In genomic region chr1:134419176-134419575, GRCm38 (mm10) we compare ENCODE assay signal across 10 mouse cellular contexts. TPM values are rescaled to one million over a fixed set of nuclear protein-coding genes. Genes with fewer than 3 reads are reported as not detected.
DNase-seq lines count a peak whose midpoint lies in the region; ATAC-seq and TF ChIP-seq lines count a peak whose summit lies in the region.
"Had no signal": no experiment of that assay in that cellular context is flagged by ENCODE, and none has a peak within 500 bp of the region (broad histone marks: within the 10 kb centered on the region; RNA-seq: fewer than 3 reads in every experiment).

No protein-coding gene starts in this region.

- H3K4me3 ChIP-seq in heart, embryonic 16.5 days (ENCODE audit: low read length), result no peak overlapping the region
- H3K4me3 ChIP-seq in ES-Bruce4 (ENCODE audit: low read depth, low read length), result no peak overlapping the region
- H3K4me3 ChIP-seq in brown adipose tissue, adult 24 weeks (ENCODE audit: insufficient read depth, low read depth, low read length), result no peak overlapping the region
- H3K4me3 ChIP-seq in liver, embryonic 15.5 days (replicated peaks), result peak overlapping the region; percentile 78

- no peak for ATAC-seq in heart, embryonic 16.5 days (replicated peaks; ENCODE audit: extremely low read depth, insufficient read depth, low FRiP score)
- ATAC-seq in liver, embryonic 15.5 days (ENCODE audit: insufficient read depth), result no peak

- no peak overlapping the region for H3K9ac ChIP-seq in heart, embryonic 16.5 days (ENCODE audit: low read length)
- 0 out of 2 replicates have a peak overlapping the region, but pooled peaks have one; percentile 15 for H3K9ac ChIP-seq in ES-Bruce4 (ENCODE audit: low read depth, poor library complexity, severe bottlenecking)
- peak overlapping the region; percentile 40; the same call in 1 of the 2 replicates for H3K9ac ChIP-seq in liver, embryonic 15.5 days

- no peaks in the 10 kb centered on the region for H3K9me3 ChIP-seq in heart, embryonic 16.5 days (replicated peaks; ENCODE audit: control insufficient read depth, low read length)
- H3K9me3 ChIP-seq in ES-Bruce4 (replicated peaks; ENCODE audit: control insufficient read depth, insufficient read depth, low read length, poor library complexity, severe bottlenecking), result no peaks in the 10 kb centered on the region
- H3K9me3 ChIP-seq in liver, embryonic 15.5 days (replicated peaks), result no peaks in the 10 kb centered on the region

- peak overlapping the region; percentile 67 for H3K27ac ChIP-seq in heart, embryonic 16.5 days (ENCODE audit: low read length)
- H3K27ac ChIP-seq in ES-Bruce4 (ENCODE audit: insufficient read depth, low read length), result peak overlapping the region; percentile 84
- H3K27ac ChIP-seq in brown adipose tissue, adult 24 weeks (replicated peaks; ENCODE audit: low read depth, low read length), result peak overlapping the region; percentile 80
- H3K27ac ChIP-seq in liver, embryonic 15.5 days (replicated peaks), result peak overlapping the region; percentile 99

- no peaks in the 10 kb centered on the region for H3K27me3 ChIP-seq in heart, embryonic 16.5 days (ENCODE audit: control insufficient read depth, insufficient read depth, low read length)
- no peaks in the 10 kb centered on the region for H3K27me3 ChIP-seq in ES-Bruce4 (ENCODE audit: control insufficient read depth, insufficient read depth, low read length, poor library complexity, severe bottlenecking)
- H3K27me3 ChIP-seq in liver, embryonic 15.5 days, result no peaks in the 10 kb centered on the region

- H3K36me3 ChIP-seq in heart, embryonic 16.5 days (ENCODE audit: control insufficient read depth, insufficient read depth), result peaks cover 7% of the 10 kb centered on the region; the same call in 1 of the 2 replicates
- peaks cover 3% of the 10 kb centered on the region; the same call in 1 of the 2 replicates for H3K36me3 ChIP-seq in ES-Bruce4 (ENCODE audit: control insufficient read depth, insufficient read depth, low read length, poor library complexity, severe bottlenecking)
- H3K36me3 ChIP-seq in liver, embryonic 15.5 days (replicated peaks), result peaks cover 27% of the 10 kb centered on the region

- TF ChIP-seq CTCF in ES-Bruce4 (IDR thresholded peaks at IDR 0.05; ENCODE audit: low read depth, low read length), result no peak

- no peak for TF ChIP-seq EP300 in ES-Bruce4 (IDR thresholded peaks at IDR 0.05; ENCODE audit: insufficient read depth, low read depth, low read length)

- H3K4me2 ChIP-seq in heart, embryonic 16.5 days (ENCODE audit: low read depth, low read length), result no peak overlapping the region
- H3K4me2 ChIP-seq in liver, embryonic 15.5 days, result peak overlapping the region; percentile 77

- no peak for DNase-seq in heart, adult 9 months (ENCODE audit: low spot score in 2 of 2)
- no peak for DNase-seq in right cerebral cortex, adult 18-20 months
- no peak for DNase-seq in kidney, postnatal 4 days
- DNase-seq: lung, adult 2 months had no signal

- no peak for TF ChIP-seq POLR2A in ES-Bruce4 (IDR thresholded peaks at IDR 0.05; ENCODE audit: insufficient read depth, low read length)

- WGBS in heart, embryonic 16.5 days, result 48% methylated on average over 1 of the region's 1 CpGs
- 5% methylated on average over 1 of the region's 1 CpGs for WGBS in liver, embryonic 15.5 days (ENCODE audit: insufficient replicate concordance)

- H3K4me1 ChIP-seq in heart, embryonic 16.5 days (ENCODE audit: control insufficient read depth, insufficient read depth, low read length), result peaks cover 47% of the 10 kb centered on the region
- peaks cover 6% of the 10 kb centered on the region for H3K4me1 ChIP-seq in ES-Bruce4 (ENCODE audit: control insufficient read depth, insufficient read depth, low read length)
- peaks cover 37% of the 10 kb centered on the region for H3K4me1 ChIP-seq in brown adipose tissue, adult 24 weeks (ENCODE audit: control insufficient read depth, insufficient read depth, insufficient read length, low read length)
- peaks cover 88% of the 10 kb centered on the region for H3K4me1 ChIP-seq in liver, embryonic 15.5 days (replicated peaks)

RNA-seq across cellular contexts. Expression of gene Adipor1, which starts 4.0 kb away (rescaled TPM):
- 138 and 148 TPM in 2 replicates for polyA plus RNA-seq in heart, embryonic 16.5 days (2015; fragmentation: Nextera tagmentation; extraction: Ambion mirVana)
- polyA plus RNA-seq in ES-Bruce4 (2011; ENCODE audit: insufficient read depth, insufficient read length, low read depth, missing spikeins), result 118 and 119 TPM in 2 replicates
- 94.9 and 119 TPM in 2 replicates for polyA plus RNA-seq in brown adipose tissue, adult 24 weeks (2012; ENCODE audit: insufficient read depth, insufficient read length, missing spikeins)
- polyA plus RNA-seq in liver, embryonic 15.5 days (2015; fragmentation: Nextera tagmentation; extraction: Ambion mirVana), result 162 and 178 TPM in 2 replicates

RNA-seq across cellular contexts. Expression of gene Cyb5r1, which starts 13.8 kb away (rescaled TPM):
- polyA plus RNA-seq in heart, embryonic 16.5 days (2015; fragmentation: Nextera tagmentation; extraction: Ambion mirVana), result 42.2 and 49.0 TPM in 2 replicates
- polyA plus RNA-seq in ES-Bruce4 (2011; ENCODE audit: insufficient read depth, insufficient read length, low read depth, missing spikeins), result 70.8 and 81.3 TPM in 2 replicates
- polyA plus RNA-seq in brown adipose tissue, adult 24 weeks (2012; ENCODE audit: insufficient read depth, insufficient read length, missing spikeins), result 21.2 and 26.5 TPM in 2 replicates
- 17.3 and 17.4 TPM in 2 replicates for polyA plus RNA-seq in liver, embryonic 15.5 days (2015; fragmentation: Nextera tagmentation; extraction: Ambion mirVana)

RNA-seq across cellular contexts. Expression of gene 4933406M09Rik, which starts 33.4 kb away (rescaled TPM):
- not detected in 2 replicates for polyA plus RNA-seq in heart, embryonic 16.5 days (2015; fragmentation: Nextera tagmentation; extraction: Ambion mirVana)
- polyA plus RNA-seq in ES-Bruce4 (2011; ENCODE audit: insufficient read depth, insufficient read length, low read depth, missing spikeins), result not detected in 2 replicates
- polyA plus RNA-seq in brown adipose tissue, adult 24 weeks (2012; ENCODE audit: insufficient read depth, insufficient read length, missing spikeins), result not detected in 2 replicates
- not detected in 2 replicates for polyA plus RNA-seq in liver, embryonic 15.5 days (2015; fragmentation: Nextera tagmentation; extraction: Ambion mirVana)
- polyA plus RNA-seq: embryonic facial prominence, embryonic 11.5 days; hindbrain, embryonic 11.5 days; lung, adult 2 months had no signal

RNA-seq across cellular contexts. Expression of gene Klhl12, which starts 36.2 kb away (rescaled TPM):
- polyA plus RNA-seq in heart, embryonic 16.5 days (2015; fragmentation: Nextera tagmentation; extraction: Ambion mirVana), result 20.6 and 21.1 TPM in 2 replicates
- 42.9 and 46.5 TPM in 2 replicates for polyA plus RNA-seq in ES-Bruce4 (2011; ENCODE audit: insufficient read depth, insufficient read length, low read depth, missing spikeins)
- polyA plus RNA-seq in brown adipose tissue, adult 24 weeks (2012; ENCODE audit: insufficient read depth, insufficient read length, missing spikeins), result 7.0 and 9.9 TPM in 2 replicates
- polyA plus RNA-seq in liver, embryonic 15.5 days (2015; fragmentation: Nextera tagmentation; extraction: Ambion mirVana), result 35.3 and 39.2 TPM in 2 replicates

RNA-seq across cellular contexts. Expression of gene Tmem183a, which starts 57.4 kb away (rescaled TPM):
- 57.5 and 60.4 TPM in 2 replicates for polyA plus RNA-seq in heart, embryonic 16.5 days (2015; fragmentation: Nextera tagmentation; extraction: Ambion mirVana)
- 105 and 110 TPM in 2 replicates for polyA plus RNA-seq in ES-Bruce4 (2011; ENCODE audit: insufficient read depth, insufficient read length, low read depth, missing spikeins)
- polyA plus RNA-seq in brown adipose tissue, adult 24 weeks (2012; ENCODE audit: insufficient read depth, insufficient read length, missing spikeins), result 20.2 and 20.8 TPM in 2 replicates
- 49.8 and 53.9 TPM in 2 replicates for polyA plus RNA-seq in liver, embryonic 15.5 days (2015; fragmentation: Nextera tagmentation; extraction: Ambion mirVana)
